11 mouse cellular contexts compared by ENCODE assay signal in genomic region chr13:93231016-93231415, GRCm38 (mm10). TPM values are rescaled to one million over a fixed set of nuclear protein-coding genes. Genes with fewer than 3 reads are reported as not detected.
DNase-seq lines count a peak whose midpoint lies in the region; ATAC-seq and TF ChIP-seq lines count a peak whose summit lies in the region.
"Had no signal": no experiment of that assay in that cellular context is flagged by ENCODE, and none has a peak within 500 bp of the region (broad histone marks: within the 10 kb centered on the region; RNA-seq: fewer than 3 reads in every experiment).

No protein-coding gene starts in this region.

- H3K27me3 ChIP-seq in lung, embryonic 14.5 days (ENCODE audit: insufficient read depth, low read length), result no peaks in the 10 kb centered on the region
- H3K27me3 ChIP-seq: megakaryocyte, embryonic 14.5 days; stomach, embryonic 15.5 days had no signal

- no peak for TF ChIP-seq POLR2A in lung, adult 2 months (IDR thresholded peaks at IDR 0.05; ENCODE audit: borderline replicate concordance, extremely low read depth, low read depth, low read length)

- H3K9ac ChIP-seq in lung, embryonic 14.5 days, result no peak overlapping the region
- H3K9ac ChIP-seq: stomach, embryonic 15.5 days had no signal

- DNase-seq in adrenal gland, postnatal 36 days, result peak; percentile 2 to 18
- no peak for DNase-seq in adrenal gland, postnatal 4 days (ENCODE audit: low spot score in 2 of 2)
- peak; percentile 27 for DNase-seq in lung, embryonic 14.5 days
- no peak for DNase-seq in lung, adult 2 months
- DNase-seq in kidney, postnatal 14 days, result peak; percentile 57
- peak; percentile 60 for DNase-seq in skeletal muscle tissue, adult 2 months (ENCODE audit: low read depth, low spot score)
- no peak for DNase-seq in cerebellum, adult 11 months
- no peak for DNase-seq in yolk sac, embryonic 10.5 days (ENCODE audit: low spot score)
- DNase-seq: cerebellum, adult 9-11 months had no signal

- no peaks in the 10 kb centered on the region for H3K4me1 ChIP-seq in lung, embryonic 14.5 days (ENCODE audit: insufficient read depth)
- no peaks in the 10 kb centered on the region for H3K4me1 ChIP-seq in lung, adult 2 months (ENCODE audit: control insufficient read depth, insufficient read depth, low read length)
- H3K4me1 ChIP-seq: stomach, embryonic 15.5 days had no signal

- no peak overlapping the region for H3K27ac ChIP-seq in lung, embryonic 14.5 days (ENCODE audit: low read depth)
- H3K27ac ChIP-seq: stomach, embryonic 15.5 days had no signal

- 53% methylated on average over 4 of the region's 4 CpGs for WGBS in lung, embryonic 14.5 days
- WGBS in lung, adult 2 months, result 26% methylated on average over 4 of the region's 4 CpGs

- TF ChIP-seq CTCF in lung, embryonic 14.5 days (IDR thresholded peaks at IDR 0.05; ENCODE audit: low read depth), result no peak
- no peak for TF ChIP-seq CTCF in lung, adult 2 months (IDR thresholded peaks at IDR 0.05; ENCODE audit: insufficient read depth, low read length)

- no peaks in the 10 kb centered on the region for H3K36me3 ChIP-seq in lung, embryonic 14.5 days (ENCODE audit: insufficient read depth)
- H3K36me3 ChIP-seq: stomach, embryonic 15.5 days had no signal

- H3K4me2 ChIP-seq in lung, embryonic 14.5 days, result no peak overlapping the region
- H3K4me2 ChIP-seq: stomach, embryonic 15.5 days had no signal

- no peaks in the 10 kb centered on the region for H3K9me3 ChIP-seq in lung, embryonic 14.5 days (ENCODE audit: low read depth, low read length)
- H3K9me3 ChIP-seq: megakaryocyte, embryonic 14.5 days; stomach, embryonic 15.5 days had no signal

- ATAC-seq in lung, embryonic 14.5 days (ENCODE audit: insufficient read depth), result no peak

- no peak overlapping the region for H3K4me3 ChIP-seq in lung, embryonic 14.5 days (ENCODE audit: low read depth, low read length)
- no peak overlapping the region for H3K4me3 ChIP-seq in lung, adult 2 months (replicated peaks; ENCODE audit: extremely low read depth, low read depth, low read length)
- H3K4me3 ChIP-seq: megakaryocyte, embryonic 14.5 days; stomach, embryonic 15.5 days had no signal

RNA-seq across cellular contexts. Expression of gene Tent2, which starts 38.8 kb away (rescaled TPM):
- 10 to 100 TPM; 30.8 to 32.4 TPM for total RNA-seq in adrenal gland, postnatal 36 days (2021)
- total RNA-seq in adrenal gland, postnatal 4 days (2021), result 10 to 100 TPM; 56.7 to 58.5 TPM
- 71.9 and 75.3 TPM in 2 replicates for polyA plus RNA-seq in lung, embryonic 14.5 days (2014; fragmentation: Nextera tagmentation; extraction: Ambion mirVana)
- polyA plus RNA-seq in lung, adult 2 months (2012; rRNA removed), result 12.2 and 16.0 TPM in 2 replicates

Comparison
In these comparisons a context has a peak if more than half of its experiments do, and no peak if none do; other contexts are left out.
1. DNase-seq: peak in adrenal gland, postnatal 36 days (2 of 2), lung, embryonic 14.5 days (single experiment), kidney, postnatal 14 days (single experiment) and skeletal muscle tissue, adult 2 months (single experiment); none in adrenal gland, postnatal 4 days (0 of 2), lung, adult 2 months (single experiment), cerebellum, adult 11 months (single experiment) and yolk sac, embryonic 10.5 days (single experiment).